In the genomic region with DNA sequence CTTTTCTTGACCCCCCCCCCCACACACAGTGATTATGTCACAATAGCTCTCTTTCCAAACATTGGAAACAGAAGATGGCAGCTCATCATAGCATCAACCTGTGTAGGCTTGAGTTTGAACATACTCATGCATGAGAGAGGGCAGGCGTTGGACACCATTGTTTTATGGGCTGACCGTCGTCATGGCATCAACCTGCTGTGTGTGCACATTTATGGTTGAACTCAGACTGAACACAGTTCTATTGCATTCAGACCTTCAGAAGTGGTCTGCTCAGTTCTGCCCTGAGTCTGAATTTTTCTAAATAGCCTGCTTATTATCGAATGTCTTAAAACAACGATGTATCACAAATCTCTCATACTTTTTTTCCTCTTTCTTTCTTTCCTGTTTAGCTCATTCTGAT, we compare ENCODE assay signal across 14 mouse cellular contexts. TPM values are rescaled to one million over a fixed set of nuclear protein-coding genes. Genes with fewer than 3 reads are reported as not detected.
A peak's percentile ranks its signal among the peaks of the same experiment; 100 is the strongest.
DNase-seq lines count a peak whose midpoint lies in the region; ATAC-seq and TF ChIP-seq lines count a peak whose summit lies in the region.
"Had no signal": no experiment of that assay in that cellular context is flagged by ENCODE, and none has a peak within 500 bp of the region (broad histone marks: within the 10 kb centered on the region; RNA-seq: fewer than 3 reads in every experiment).

No protein-coding gene starts in this region.

- no peak overlapping the region; the same call in 1 of the 2 replicates for H3K9ac ChIP-seq in forebrain, postnatal 0 days
- no peak overlapping the region for H3K9ac ChIP-seq in midbrain, embryonic 12.5 days (replicated peaks)
- no peak overlapping the region for H3K9ac ChIP-seq in kidney, embryonic 16.5 days (replicated peaks; ENCODE audit: low read length)
- H3K9ac ChIP-seq: liver, embryonic 12.5 days had no signal

- no peaks in the 10 kb centered on the region for H3K9me3 ChIP-seq in forebrain, postnatal 0 days (ENCODE audit: low read length)
- H3K9me3 ChIP-seq in midbrain, embryonic 12.5 days: no peaks in the 10 kb centered on the region
- no peaks in the 10 kb centered on the region for H3K9me3 ChIP-seq in kidney, embryonic 16.5 days (ENCODE audit: low read length)
- H3K9me3 ChIP-seq: liver, embryonic 12.5 days had no signal

- peaks cover 56% of the 10 kb centered on the region for H3K4me1 ChIP-seq in forebrain, postnatal 0 days (ENCODE audit: insufficient read depth)
- peaks cover 98% of the 10 kb centered on the region for H3K4me1 ChIP-seq in midbrain, embryonic 12.5 days
- H3K4me1 ChIP-seq in kidney, embryonic 16.5 days (ENCODE audit: insufficient read depth, low read length): peaks cover 42% of the 10 kb centered on the region

- H3K4me3 ChIP-seq in forebrain, postnatal 0 days (ENCODE audit: low read depth, low read length): 0 out of 2 replicates have a peak overlapping the region, but pooled peaks have one; percentile 21
- no peak overlapping the region for H3K4me3 ChIP-seq in midbrain, embryonic 12.5 days
- no peak overlapping the region for H3K4me3 ChIP-seq in gastrocnemius, adult 2 months
- H3K4me3 ChIP-seq in kidney, embryonic 16.5 days (ENCODE audit: low read length): no peak overlapping the region
- H3K4me3 ChIP-seq: liver, embryonic 12.5 days had no signal

- peaks cover 58% of the 10 kb centered on the region for H3K36me3 ChIP-seq in forebrain, postnatal 0 days (ENCODE audit: insufficient read depth)
- H3K36me3 ChIP-seq in midbrain, embryonic 12.5 days: peaks cover 42% of the 10 kb centered on the region
- H3K36me3 ChIP-seq in kidney, embryonic 16.5 days (ENCODE audit: insufficient read depth, low read length): peaks cover 61% of the 10 kb centered on the region

- WGBS in forebrain, postnatal 0 days: 28% methylated on average over 5 of the region's 5 CpGs
- 43% methylated on average over 5 of the region's 5 CpGs for WGBS in midbrain, embryonic 12.5 days
- 76% methylated on average over 5 of the region's 5 CpGs for WGBS in kidney, embryonic 16.5 days

- DNase-seq in retina, postnatal 1 day: peak; percentile 46
- DNase-seq in retina, embryonic 14.5 days (ENCODE audit: low spot score): no peak
- peak; percentile 35 for DNase-seq in forebrain, postnatal 0 days
- no peak for DNase-seq in gastrocnemius, adult 2 months
- DNase-seq in adrenal gland, postnatal 25 days: no peak
- DNase-seq: heart, adult 11 months; kidney, adult 11 months; right cerebral cortex, postnatal 4 days; thymus, adult 2 months had no signal

- H3K27me3 ChIP-seq in forebrain, postnatal 0 days (ENCODE audit: insufficient read depth, low read length): no peaks in the 10 kb centered on the region
- H3K27me3 ChIP-seq in midbrain, embryonic 12.5 days: peaks cover 17% of the 10 kb centered on the region; the same call in 1 of the 2 replicates
- no peaks in the 10 kb centered on the region for H3K27me3 ChIP-seq in kidney, embryonic 16.5 days (ENCODE audit: insufficient read depth, low read length)
- H3K27me3 ChIP-seq: liver, embryonic 12.5 days had no signal

- peak overlapping the region; percentile 82 for H3K4me2 ChIP-seq in forebrain, postnatal 0 days (ENCODE audit: low read depth)
- H3K4me2 ChIP-seq in midbrain, embryonic 12.5 days (replicated peaks): peak overlapping the region; percentile 32
- H3K4me2 ChIP-seq in kidney, embryonic 16.5 days (replicated peaks; ENCODE audit: low read depth, low read length): no peak overlapping the region
- H3K4me2 ChIP-seq: liver, embryonic 12.5 days had no signal

- peak overlapping the region; percentile 67 for H3K27ac ChIP-seq in forebrain, postnatal 0 days (ENCODE audit: low read depth, low read length)
- peak overlapping the region; percentile 86 for H3K27ac ChIP-seq in midbrain, embryonic 12.5 days (replicated peaks)
- H3K27ac ChIP-seq in gastrocnemius, adult 2 months: no peak overlapping the region
- no peak overlapping the region for H3K27ac ChIP-seq in kidney, embryonic 16.5 days (ENCODE audit: low read length)
- H3K27ac ChIP-seq: liver, embryonic 12.5 days had no signal

- no peak for ATAC-seq in forebrain, postnatal 0 days
- no peak for ATAC-seq in midbrain, embryonic 12.5 days (ENCODE audit: low FRiP score, low read depth)
- ATAC-seq in megakaryocyte-erythroid progenitor cell, adult 5-6 weeks (replicated peaks; ENCODE audit: low FRiP score, low TSS enrichment, poor library complexity, severe bottlenecking): no peak
- no peak for ATAC-seq in kidney, embryonic 16.5 days (ENCODE audit: low FRiP score, low TSS enrichment)
- ATAC-seq: liver, embryonic 12.5 days; lung, postnatal 0 days had no signal

- intact Hi-C loops in gastrocnemius, adult 2 months (cut with DNase I): no loop called here

- TF ChIP-seq CTCF in forebrain, postnatal 0 days (IDR thresholded peaks at IDR 0.05; ENCODE audit: low read depth): no peak
- TF ChIP-seq CTCF in gastrocnemius, adult 2 months (IDR thresholded peaks at IDR 0.05): no peak

RNA-seq across cellular contexts. Expression of a gene that starts 9.2 kb away (rescaled TPM):
- total RNA-seq in forebrain, postnatal 0 days (2014; rRNA removed): 423 and 513 TPM in 2 replicates
- 76.8 and 80.3 TPM in 2 replicates for polyA plus RNA-seq in forebrain, postnatal 0 days (2015; fragmentation: Nextera tagmentation; extraction: Ambion mirVana)
- polyA plus RNA-seq in midbrain, embryonic 12.5 days (2016; fragmentation: Nextera tagmentation; extraction: Ambion mirVana): 21.9 and 22.0 TPM in 2 replicates
- 1 to 10 TPM; 1.1 to 4.8 TPM for total RNA-seq in gastrocnemius, adult 2 months (2021)
- 5.9 and 6.1 TPM in 2 replicates for total RNA-seq in adrenal gland, postnatal 25 days (2021)
- total RNA-seq in megakaryocyte-erythroid progenitor cell, adult 5-6 weeks (2014; fragmentation: Nextera tagmentation): 2.1 and 3.9 TPM in 2 replicates
- total RNA-seq in megakaryocyte-erythroid progenitor cell, adult 5-6 weeks (2017): 3.9 and 4.6 TPM in 2 replicates
- polyA plus RNA-seq in kidney, embryonic 16.5 days (2015; fragmentation: Nextera tagmentation; extraction: Ambion mirVana): 13.7 and 14.3 TPM in 2 replicates

RNA-seq across cellular contexts. Expression of a gene that starts 52.0 kb away (rescaled TPM):
- 49.2 and 54.3 TPM in 2 replicates for total RNA-seq in forebrain, postnatal 0 days (2014; rRNA removed)
- 49.2 and 50.6 TPM in 2 replicates for polyA plus RNA-seq in forebrain, postnatal 0 days (2015; fragmentation: Nextera tagmentation; extraction: Ambion mirVana)
- 23.8 and 24.2 TPM in 2 replicates for polyA plus RNA-seq in midbrain, embryonic 12.5 days (2016; fragmentation: Nextera tagmentation; extraction: Ambion mirVana)
- 10 to 100 TPM in 1 of 2 experiments, 1 to 10 TPM in 1; 7.6 to 10.9 TPM for total RNA-seq in gastrocnemius, adult 2 months (2021)
- 20.3 and 26.6 TPM in 2 replicates for total RNA-seq in adrenal gland, postnatal 25 days (2021)
- 4.1 and 10.7 TPM in 2 replicates for total RNA-seq in megakaryocyte-erythroid progenitor cell, adult 5-6 weeks (2014; fragmentation: Nextera tagmentation)
- 6.2 and 9.4 TPM in 2 replicates for total RNA-seq in megakaryocyte-erythroid progenitor cell, adult 5-6 weeks (2017)
- 40.3 and 44.6 TPM in 2 replicates for polyA plus RNA-seq in kidney, embryonic 16.5 days (2015; fragmentation: Nextera tagmentation; extraction: Ambion mirVana)

Comparison
In these comparisons a context has a peak if more than half of its experiments do, and no peak if none do; other contexts are left out.
1. DNase-seq: peak in retina, postnatal 1 day (single experiment) and forebrain, postnatal 0 days (single experiment); none in retina, embryonic 14.5 days (single experiment), gastrocnemius, adult 2 months (single experiment) and adrenal gland, postnatal 25 days (single experiment).
2. H3K27ac ChIP-seq: peak in forebrain, postnatal 0 days (single experiment) and midbrain, embryonic 12.5 days (single experiment); none in gastrocnemius, adult 2 months (single experiment) and kidney, embryonic 16.5 days (single experiment).
3. RNA of a gene that starts 9.2 kb away (total RNA-seq): 423 to 513 TPM in forebrain, postnatal 0 days; 5.9 to 6.1 TPM in adrenal gland, postnatal 25 days, 1.1 to 4.8 TPM in gastrocnemius, adult 2 months and 2.1 to 4.6 TPM in megakaryocyte-erythroid progenitor cell, adult 5-6 weeks; every median in the first group is over 10 times any median in the second.